Mouse (Mus musculus): ENCODE results near the gene Bcl3. TPM values are rescaled to one million over a fixed set of nuclear protein-coding genes. Genes with fewer than 3 reads are reported as not detected.

Bcl3 gene
- polyA plus RNA-seq, 1 experiment from 2014 or later: 2.0 TPM

- H3K36me3 ChIP-seq: no peaks in the 10 kb centered on the region
- H3K4me1 ChIP-seq: peaks cover 12% of the 10 kb centered on the region
- H3K4me3 ChIP-seq: no peak overlapping the region
- no peaks in the 10 kb centered on the region for H3K9me3 ChIP-seq
- no peak overlapping the region for H3K9ac ChIP-seq
- no peak overlapping the region for H3K27ac ChIP-seq
- H3K27me3 ChIP-seq: peaks cover 12% of the 10 kb centered on the region
- no peak for ATAC-seq (ENCODE audit: low FRiP score, low read depth)
- 81% methylated on average over 3 of the region's 3 CpGs for WGBS
- H3K4me2 ChIP-seq (replicated peaks): no peak overlapping the region
These were observed 7.1 kb upstream of the Bcl3 start for GRCm38 (mm10) chr7:19829694-19830093.

GRCm38 (mm10) chr7:19826756-19827155, 4.2 kb upstream of the Bcl3 start:
- peaks cover 33% of the 10 kb centered on the region for H3K4me1 ChIP-seq
- no peaks in the 10 kb centered on the region for H3K36me3 ChIP-seq
- 28% methylated on average over 6 of the region's 6 CpGs for WGBS
- no peak overlapping the region for H3K27ac ChIP-seq
- peaks cover 35% of the 10 kb centered on the region for H3K27me3 ChIP-seq
- no peak for ATAC-seq (ENCODE audit: low FRiP score, low read depth)
- no peak overlapping the region for H3K9ac ChIP-seq
- H3K9me3 ChIP-seq: no peaks in the 10 kb centered on the region
- H3K4me3 ChIP-seq: no peak overlapping the region
- no peak overlapping the region for H3K4me2 ChIP-seq (replicated peaks)

- Histone ChIP-seq H3K27ac (peak overlapping the region; percentile 69), H3K4me1 (peaks cover 28% of the 10 kb centered on the region), H3K9ac (no peak overlapping the region), H3K4me3 (peak overlapping the region; percentile 8; the same call in 1 of the 2 replicates), H3K27me3 (peaks cover 53% of the 10 kb centered on the region), H3K36me3 (no peaks in the 10 kb centered on the region), H3K9me3 (peaks cover 6% of the 10 kb centered on the region; the same call in 1 of the 2 replicates), H3K4me2 (replicated peaks) (peak overlapping the region; percentile 43)
- WGBS: 23% methylated on average over 26 of the region's 26 CpGs
- ATAC-seq (ENCODE audit: low FRiP score, low read depth): peak; percentile 86
These were observed 1.8 kb upstream of the Bcl3 start for GRCm38 (mm10) chr7:19824182-19824973.

- H3K27me3 ChIP-seq: peaks cover 56% of the 10 kb centered on the region
- H3K4me2 ChIP-seq (replicated peaks): peak overlapping the region; percentile 43
- H3K27ac ChIP-seq: peak overlapping the region; percentile 69
- H3K9ac ChIP-seq: no peak overlapping the region
- no peak; the same call in 1 of the 2 replicates for ATAC-seq (ENCODE audit: low FRiP score, low read depth)
- H3K4me3 ChIP-seq: peak overlapping the region; percentile 8; the same call in 1 of the 2 replicates
- 24% methylated on average over 16 of the region's 16 CpGs for WGBS
- peaks cover 6% of the 10 kb centered on the region; the same call in 1 of the 2 replicates for H3K9me3 ChIP-seq
- H3K36me3 ChIP-seq: no peaks in the 10 kb centered on the region
- peaks cover 28% of the 10 kb centered on the region for H3K4me1 ChIP-seq
These were observed 949 bp upstream of the Bcl3 start for GRCm38 (mm10) chr7:19823256-19824181.

GRCm38 (mm10) chr7:19822193-19822592, 377 bp downstream of the Bcl3 start:
- Histone ChIP-seq H3K27ac (no peak overlapping the region), H3K4me1 (peaks cover 37% of the 10 kb centered on the region), H3K9me3 (peaks cover 6% of the 10 kb centered on the region; the same call in 1 of the 2 replicates), H3K4me3 (peak overlapping the region; percentile 45), H3K4me2 (replicated peaks) (peak overlapping the region; percentile 69), H3K27me3 (peaks cover 60% of the 10 kb centered on the region), H3K9ac (peak overlapping the region; percentile 65), H3K36me3 (no peaks in the 10 kb centered on the region)
- 6% methylated on average over 20 of the region's 20 CpGs for WGBS
- ATAC-seq (ENCODE audit: low FRiP score, low read depth): no peak

GRCm38 (mm10) chr7:19821633-19822032, 937 bp downstream of the Bcl3 start:
- Histone ChIP-seq H3K27me3 (peaks cover 65% of the 10 kb centered on the region), H3K9ac (no peak overlapping the region), H3K27ac (no peak overlapping the region), H3K4me3 (peak overlapping the region; percentile 45; the same call in 1 of the 2 replicates), H3K36me3 (no peaks in the 10 kb centered on the region), H3K9me3 (peaks cover 6% of the 10 kb centered on the region; the same call in 1 of the 2 replicates), H3K4me1 (peaks cover 38% of the 10 kb centered on the region), H3K4me2 (replicated peaks) (peak overlapping the region; percentile 69)
- WGBS: 50% methylated on average over 7 of the region's 7 CpGs
- ATAC-seq (ENCODE audit: low FRiP score, low read depth): no peak

GRCm38 (mm10) chr7:19820347-19821048, 2.1 kb downstream of the Bcl3 start:
- H3K27ac ChIP-seq: no peak overlapping the region
- no peak overlapping the region for H3K4me2 ChIP-seq (replicated peaks)
- H3K4me3 ChIP-seq: no peak overlapping the region
- 74% methylated on average over 3 of the region's 3 CpGs for WGBS
- H3K9me3 ChIP-seq: peaks cover 6% of the 10 kb centered on the region; the same call in 1 of the 2 replicates
- H3K27me3 ChIP-seq: peaks cover 65% of the 10 kb centered on the region
- peaks cover 47% of the 10 kb centered on the region for H3K4me1 ChIP-seq
- H3K9ac ChIP-seq: no peak overlapping the region
- no peak for ATAC-seq (ENCODE audit: low FRiP score, low read depth)
- no peaks in the 10 kb centered on the region for H3K36me3 ChIP-seq

- Histone ChIP-seq H3K36me3 (no peaks in the 10 kb centered on the region), H3K27me3 (peaks cover 58% of the 10 kb centered on the region), H3K27ac (no peak overlapping the region), H3K9ac (no peak overlapping the region), H3K9me3 (peaks cover 6% of the 10 kb centered on the region; the same call in 1 of the 2 replicates), H3K4me3 (no peak overlapping the region), H3K4me2 (replicated peaks) (no peak overlapping the region), H3K4me1 (peaks cover 40% of the 10 kb centered on the region)
- ATAC-seq (ENCODE audit: low FRiP score, low read depth): no peak
- WGBS: 87% methylated on average over 7 of the region's 7 CpGs
These were observed 3.7 kb downstream of the Bcl3 start for GRCm38 (mm10) chr7:19818875-19819274.

GRCm38 (mm10) chr7:19818440-19818839, 4.1 kb downstream of the Bcl3 start:
- WGBS: 70% methylated on average over 5 of the region's 5 CpGs
- Histone ChIP-seq H3K27ac (no peak overlapping the region), H3K4me3 (no peak overlapping the region), H3K4me2 (replicated peaks) (no peak overlapping the region), H3K4me1 (peaks cover 35% of the 10 kb centered on the region), H3K36me3 (no peaks in the 10 kb centered on the region), H3K9ac (no peak overlapping the region), H3K9me3 (peaks cover 6% of the 10 kb centered on the region; the same call in 1 of the 2 replicates), H3K27me3 (peaks cover 58% of the 10 kb centered on the region)
- ATAC-seq (ENCODE audit: low FRiP score, low read depth): no peak

- 7% methylated on average over 15 of the region's 15 CpGs for WGBS
- H3K4me2 ChIP-seq (replicated peaks): peak overlapping the region; percentile 77
- peak overlapping the region; percentile 44; the same call in 1 of the 2 replicates for H3K27ac ChIP-seq
- H3K9me3 ChIP-seq: peaks cover 6% of the 10 kb centered on the region; the same call in 1 of the 2 replicates
- no peaks in the 10 kb centered on the region for H3K36me3 ChIP-seq
- H3K4me1 ChIP-seq: peaks cover 30% of the 10 kb centered on the region
- peak overlapping the region; percentile 49 for H3K4me3 ChIP-seq
- peaks cover 57% of the 10 kb centered on the region for H3K27me3 ChIP-seq
- peak; percentile 62 for ATAC-seq (ENCODE audit: low FRiP score, low read depth)
- peak overlapping the region; percentile 53 for H3K9ac ChIP-seq
These were observed 5.0 kb downstream of the Bcl3 start for GRCm38 (mm10) chr7:19817382-19818105.

Measured in limb, embryonic 13.5 days (tissue).